Mouse (Mus musculus): ENCODE measurements at regions not wholly inside any gene's neighbourhood (a gene's known extent, or its start where the extent isn't known, plus 50 kb on each side); places are given as distances from the start of the nearest gene placed in this dataset.
A peak's percentile ranks its signal among the peaks of the same experiment; 100 is the strongest.

GRCm38 (mm10) chr6:100176914-100177560 is 110.2 kb downstream of the Rybp start:
- DNase-seq (ENCODE audit: low spot score in 2 of 2), result no peak

- DNase-seq (ENCODE audit: low spot score in 2 of 2), result peak; percentile 28 to 29
Observed at GRCm38 (mm10) chr6:100170711-100171348, 116.5 kb downstream of the Rybp start.

- DNase-seq (ENCODE audit: low spot score in 2 of 2), result no peak
Observed at GRCm38 (mm10) chr6:100167321-100167720, 120.0 kb downstream of the Rybp start.

GRCm38 (mm10) chr6:100165746-100166145 is 121.5 kb downstream of the Rybp start:
- DNase-seq (ENCODE audit: low spot score in 2 of 2), result no peak

DNA sequence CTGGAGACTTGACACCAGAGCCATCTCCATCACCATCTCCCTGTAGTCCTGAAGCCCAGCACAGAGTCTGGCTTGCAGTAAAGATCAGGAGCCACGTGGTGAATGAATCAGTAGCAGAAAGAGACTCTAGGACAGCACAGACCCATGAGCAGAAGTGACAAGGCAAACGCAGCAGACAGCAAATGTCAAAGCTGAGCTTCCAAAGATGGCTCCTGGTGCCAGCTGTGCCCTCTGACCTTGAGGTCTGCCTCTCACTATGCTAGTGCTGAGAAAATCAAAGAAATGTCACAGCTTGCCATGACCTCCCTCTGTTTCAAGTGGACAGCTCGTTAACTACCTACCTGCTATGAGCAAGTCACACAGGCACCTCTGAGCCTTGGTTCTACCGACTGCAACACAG is 123.1 kb downstream of the Rybp start:
- no peak for DNase-seq (ENCODE audit: low spot score in 2 of 2)

DNA sequence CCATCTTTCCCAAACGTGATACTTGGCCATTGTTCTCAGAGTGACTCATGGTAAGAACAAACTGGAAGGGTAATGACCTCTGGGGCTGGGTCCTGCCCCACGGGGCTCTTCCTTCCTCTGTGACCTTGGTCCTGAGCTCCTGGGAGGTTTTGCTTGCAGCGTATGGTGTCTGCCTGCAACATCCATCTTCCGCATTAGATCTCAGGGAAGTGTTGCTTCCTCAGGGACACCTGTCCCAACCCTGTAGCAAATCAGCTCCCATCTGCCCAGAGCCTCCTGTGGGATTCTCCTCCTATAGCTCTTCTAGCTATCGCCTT is 123.5 kb downstream of the Rybp start:
- no peak for DNase-seq (ENCODE audit: low spot score in 2 of 2)

DNA sequence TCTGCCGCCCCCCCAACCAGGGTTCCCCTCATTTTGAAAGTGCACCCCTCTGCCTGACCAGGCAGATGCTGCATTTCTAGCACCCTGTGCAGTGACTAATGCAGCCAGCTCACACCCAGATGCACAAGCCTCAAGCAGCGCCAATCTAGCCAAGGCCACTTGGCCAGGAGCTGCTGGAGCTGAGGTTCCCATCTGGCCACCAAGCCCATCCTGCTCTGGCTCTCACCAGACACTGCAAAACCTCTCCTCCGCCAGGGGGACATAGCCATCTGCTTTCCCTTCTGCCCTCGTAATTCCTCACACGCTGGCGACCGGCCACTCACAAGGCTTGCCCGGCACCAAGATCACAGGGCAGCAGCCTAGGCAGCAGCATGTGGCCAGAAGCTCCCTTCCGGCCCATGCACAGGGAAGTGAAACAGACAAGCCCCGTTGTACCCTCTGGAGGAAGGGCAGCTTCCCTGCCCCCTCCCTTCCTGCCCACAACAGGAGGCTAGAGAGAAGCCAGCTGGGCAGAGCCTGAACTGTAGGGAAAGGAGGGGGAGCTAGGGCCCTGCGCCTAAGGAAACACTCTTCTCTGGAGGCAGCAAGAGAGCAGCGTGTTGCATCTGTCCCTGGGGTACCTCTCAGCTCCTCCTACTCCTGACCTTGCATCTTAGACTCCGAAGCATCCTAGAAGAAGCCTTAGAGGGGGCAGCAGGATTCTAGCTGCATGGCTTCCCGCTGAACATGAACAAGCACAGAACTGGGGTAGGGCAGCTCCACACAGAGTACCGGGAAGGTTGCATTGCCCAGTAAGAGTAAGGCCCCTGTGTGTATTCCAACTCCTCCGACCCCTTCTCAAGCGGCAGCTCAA is 124.1 kb downstream of the Rybp start:
- peak in 1 of 2 experiments; percentile 48 for DNase-seq (ENCODE audit: low spot score in 2 of 2)

DNA sequence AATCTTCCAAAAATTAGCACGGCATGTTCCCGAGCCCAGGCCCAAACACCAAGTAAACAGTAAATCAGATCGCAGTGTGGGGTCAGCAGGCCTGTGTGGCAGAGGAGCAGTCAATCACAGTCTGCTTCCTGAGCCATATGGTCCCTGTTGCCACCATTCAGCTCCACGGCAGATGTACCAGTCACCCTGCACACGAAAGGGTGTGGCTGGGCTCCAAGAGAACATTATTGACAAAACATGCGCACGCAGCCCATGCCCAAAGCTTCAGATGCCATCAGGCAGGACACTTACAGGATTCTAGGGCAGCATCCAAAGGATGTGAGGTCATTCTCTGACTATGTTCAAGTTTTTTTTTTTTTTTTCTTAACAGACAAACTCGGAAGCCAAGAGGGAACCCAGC is 126.6 kb downstream of the Rybp start:
- DNase-seq (ENCODE audit: low spot score in 2 of 2), result no peak

DNA sequence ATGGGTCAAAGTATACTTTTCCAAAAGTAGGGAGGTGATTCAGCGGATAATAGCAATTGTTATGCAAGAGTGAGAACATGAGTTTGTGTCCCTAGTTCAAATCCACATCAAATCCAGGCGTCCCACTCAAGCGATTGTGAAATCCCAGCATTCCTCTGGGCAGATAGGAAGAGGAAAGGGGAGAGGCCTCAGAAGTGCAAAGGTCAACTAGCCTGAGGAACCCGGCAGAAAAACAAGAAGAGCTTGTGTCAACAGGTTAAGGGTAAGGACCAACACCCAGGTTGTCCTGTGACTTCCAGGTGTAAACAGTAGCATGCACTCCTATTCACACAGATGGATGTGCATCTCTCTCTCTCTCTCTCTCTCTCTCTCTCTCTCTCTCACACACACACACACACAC is 127.5 kb downstream of the Rybp start:
- no peak for DNase-seq (ENCODE audit: low spot score in 2 of 2)

- no peak for DNase-seq (ENCODE audit: low spot score in 2 of 2)
Observed at GRCm38 (mm10) chr6:100159246-100159645, 128.0 kb downstream of the Rybp start.

- DNase-seq (ENCODE audit: low spot score in 2 of 2), result no peak
Observed at GRCm38 (mm10) chr6:100157288-100157687, 130.0 kb downstream of the Rybp start.

DNA sequence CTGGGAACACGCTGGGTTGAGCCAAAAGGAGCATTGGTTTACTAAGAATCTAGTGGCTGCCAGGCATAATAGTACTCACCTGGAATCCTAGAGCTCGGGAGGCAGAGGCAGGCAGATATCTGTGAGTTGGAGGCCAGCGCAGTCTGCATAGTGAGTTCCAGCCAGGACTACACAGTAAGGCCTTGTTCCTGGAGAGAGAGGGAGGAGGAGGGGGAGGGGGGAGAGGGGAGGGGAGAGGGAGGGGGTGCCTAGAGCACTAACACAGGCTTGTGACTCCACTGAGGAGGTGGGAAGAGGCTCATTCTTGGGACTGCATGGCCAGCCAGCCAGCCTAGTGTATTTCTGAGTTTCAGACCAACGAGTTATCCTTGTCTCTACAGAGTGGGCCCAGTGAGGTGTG is 131.1 kb downstream of the Rybp start:
- DNase-seq (ENCODE audit: low spot score in 2 of 2), result no peak

GRCm38 (mm10) chr6:100155676-100156075 is 131.6 kb downstream of the Rybp start:
- DNase-seq (ENCODE audit: low spot score in 2 of 2), result no peak

DNA sequence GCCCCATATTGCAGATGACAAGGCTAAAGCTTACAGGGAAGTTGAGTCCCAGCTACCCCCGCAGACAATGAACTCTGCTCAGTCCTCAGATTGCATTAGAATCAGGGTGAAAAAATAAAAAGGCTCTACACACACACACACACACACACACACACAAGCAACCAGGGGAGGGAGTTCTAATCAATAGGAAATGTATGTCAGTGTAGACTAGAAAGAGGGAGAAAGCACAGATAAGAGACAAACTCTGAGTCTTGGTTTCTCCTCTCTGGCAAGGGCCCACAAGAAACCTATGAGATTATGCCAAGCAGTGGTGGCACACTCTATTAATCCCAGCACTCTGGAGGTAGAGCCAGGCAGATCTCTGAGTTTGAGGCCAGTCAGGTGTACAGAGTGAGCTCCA is 135.8 kb downstream of the Rybp start:
- no peak for DNase-seq (ENCODE audit: low spot score in 2 of 2)

GRCm38 (mm10) chr6:100150703-100151208 is 136.5 kb downstream of the Rybp start:
- DNase-seq (ENCODE audit: low spot score in 2 of 2), result no peak

DNA sequence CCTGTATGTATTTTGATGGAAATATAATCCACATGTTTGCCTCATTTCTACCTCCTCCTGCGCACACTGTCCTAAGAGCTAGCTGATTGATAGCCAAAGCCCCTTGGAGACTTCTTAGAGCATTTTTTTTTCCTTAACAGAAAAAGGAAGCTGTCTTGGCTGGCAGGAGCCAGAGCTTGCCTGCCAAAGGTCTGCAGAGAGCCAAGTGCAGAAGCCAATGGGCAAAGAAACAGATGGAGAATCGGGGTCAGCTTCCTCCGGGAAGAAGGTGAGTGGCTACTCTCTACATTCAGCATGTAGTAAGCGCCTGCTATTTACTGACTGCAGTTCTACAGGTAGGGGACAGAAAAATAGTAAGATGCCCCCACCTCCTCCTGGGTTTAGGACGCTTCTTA is 137.8 kb downstream of the Rybp start:
- DNase-seq (ENCODE audit: low spot score in 2 of 2), result no peak

DNA sequence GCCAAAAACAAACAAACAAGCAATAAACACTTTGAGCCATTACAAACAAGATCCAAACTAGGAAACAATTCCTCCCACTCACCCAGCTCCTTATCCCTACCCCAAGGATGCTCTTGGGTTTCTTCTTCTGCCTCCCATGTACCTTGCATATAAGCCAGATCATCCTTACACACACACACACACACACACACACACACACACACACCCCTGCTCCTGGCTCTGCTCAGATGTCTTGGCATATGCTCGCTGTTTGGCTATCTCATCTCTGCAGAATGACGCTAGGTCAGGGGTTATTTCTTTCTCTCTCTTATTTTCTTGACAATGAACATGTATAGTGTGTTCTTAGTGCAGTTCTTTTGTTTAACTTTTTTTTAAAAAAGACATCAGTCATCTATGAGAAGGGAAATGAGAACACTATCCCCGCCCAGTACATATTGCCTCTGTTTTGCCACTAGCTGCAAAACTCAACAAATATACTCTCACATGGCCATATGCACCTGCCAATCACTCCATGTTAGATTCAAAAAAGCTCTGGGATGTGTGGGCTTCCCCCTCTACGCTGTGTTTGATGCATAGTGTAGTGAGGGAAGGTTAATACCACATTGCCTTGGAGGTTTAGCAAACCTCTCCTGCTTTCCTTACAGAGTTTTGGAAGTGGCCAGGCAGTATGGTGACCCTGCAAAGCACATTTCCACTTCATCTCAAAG is 138.4 kb downstream of the Rybp start:
- DNase-seq (ENCODE audit: low spot score in 2 of 2), result no peak

DNA sequence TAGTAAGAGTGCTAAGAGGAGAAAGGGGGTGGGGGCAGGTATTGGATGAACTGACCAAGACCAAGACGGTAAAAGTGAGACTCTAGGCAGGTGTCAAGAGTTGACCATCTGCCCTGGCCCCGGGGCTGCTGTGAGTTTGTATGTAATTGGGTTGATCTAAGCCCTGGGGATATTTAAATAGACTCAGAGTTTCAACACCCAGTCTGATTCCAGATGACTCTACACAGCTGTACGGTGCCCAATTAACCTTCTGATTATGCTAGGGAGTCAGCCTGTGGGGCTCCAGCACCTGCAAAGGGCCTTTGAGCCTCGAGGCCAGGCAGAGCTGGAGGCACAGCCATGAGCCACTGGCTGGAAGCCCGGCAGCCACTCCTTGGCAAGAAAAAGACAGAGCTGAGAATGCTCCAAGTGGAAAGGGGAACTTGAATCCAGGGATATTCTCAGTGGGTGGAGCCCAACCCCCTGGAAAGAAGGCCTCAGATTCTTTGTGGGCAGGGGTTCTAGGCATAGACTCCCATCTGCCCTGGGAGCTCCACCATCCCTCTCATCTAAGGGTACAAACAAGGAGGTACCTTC is 140.8 kb downstream of the Rybp start:
- DNase-seq (ENCODE audit: low spot score in 2 of 2), result no peak

DNA sequence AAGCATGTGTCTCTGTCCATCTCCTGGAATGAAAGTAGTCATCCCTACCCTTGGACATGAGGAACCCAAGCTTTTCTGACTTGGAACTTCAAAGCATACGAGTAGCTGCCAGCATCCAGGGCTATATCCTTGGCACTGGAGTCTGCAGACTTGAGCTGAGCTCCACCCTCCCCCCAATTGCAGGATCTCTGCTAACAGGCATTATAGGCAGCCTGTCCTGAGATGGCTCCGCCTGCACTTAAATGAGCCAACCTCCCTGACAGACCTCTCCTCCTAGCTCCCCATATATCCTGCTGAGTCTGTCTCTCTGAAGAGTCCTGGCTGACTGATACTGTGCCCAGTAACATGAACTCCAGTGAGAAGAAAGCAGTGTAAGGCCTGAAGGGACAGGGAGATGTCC is 141.4 kb downstream of the Rybp start:
- no peak for DNase-seq (ENCODE audit: low spot score in 2 of 2)

- no peak for DNase-seq (ENCODE audit: low spot score in 2 of 2)
Observed at GRCm38 (mm10) chr6:100144544-100145287, 142.6 kb downstream of the Rybp start.
